Mouse (Mus musculus) lung, adult 2 months (tissue): ENCODE data around the gene Otoa.

ENCODE experiments used
- CTCF ChIP-seq: fragments of 200-500 bp; IDR thresholded peaks from 2 replicates; pipeline ENCODE4 v1.5.1; 2011; ENCODE audit warnings: mild to moderate bottlenecking, low read length, control low read depth; ENCODE audit not compliant: insufficient read depth
- POLR2A ChIP-seq: fragments of 200-500 bp; IDR thresholded peaks from 2 replicates; pipeline ENCODE4 v1.6.1; 2011; ENCODE audit warnings: low read depth, mild to moderate bottlenecking, control low read depth, low read length, borderline replicate concordance; ENCODE audit errors: extremely low read depth

DNA sequence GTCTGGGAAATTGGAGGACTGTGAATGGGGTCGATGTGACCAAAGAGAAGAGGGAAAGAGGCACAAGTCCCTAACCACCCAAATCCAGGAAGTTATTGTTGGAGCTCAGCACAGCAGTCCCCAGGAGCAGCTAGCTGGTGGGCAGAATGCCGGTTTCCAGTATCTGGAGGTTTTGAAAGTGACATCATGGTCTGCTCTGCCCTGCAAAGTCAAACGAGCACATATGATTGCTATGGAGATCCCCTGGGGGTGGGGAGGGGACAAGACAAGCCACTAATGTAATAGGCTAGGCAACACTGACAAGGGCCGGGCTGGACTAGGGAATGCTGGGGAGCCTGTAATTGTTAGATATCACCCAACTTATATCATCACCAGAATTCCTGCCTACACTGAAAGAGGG is 4.0 kb downstream of the Otoa start:
- TF ChIP-seq POLR2A: no peak
- TF ChIP-seq CTCF: no peak
